Mouse (Mus musculus): ENCODE results near the gene Txnrd2. TPM values are rescaled to one million over a fixed set of nuclear protein-coding genes. Genes with fewer than 3 reads are reported as not detected.

Txnrd2 gene
- total and polyA plus RNA-seq, 3 experiments = 14.6 to 24.1 (median 22.0) TPM

GRCm38 (mm10) chr16:18423915-18424265, 2.3 kb upstream of the Txnrd2 start:
- Histone ChIP-seq H3K9ac (ENCODE audit: insufficient read depth, low read depth) (no peak overlapping the region), H3K79me2 (replicated peaks; ENCODE audit: control insufficient read depth, extremely low read depth, insufficient read depth, poor library complexity, severe bottlenecking) (peaks cover 6% of the 10 kb centered on the region), H3K36me3 (replicated peaks in 1 of 2; ENCODE audit: control insufficient read depth in 1 of 2, insufficient read depth in 1 of 2, low read length in 1 of 2) (peaks cover 3 to 54% of the 10 kb centered on the region in 2 experiments), H3K4me1 (ENCODE audit: control insufficient read depth in 1 of 2, insufficient read depth in 2 of 2) (peaks cover 16 to 59% of the 10 kb centered on the region in 2 experiments), H3K27me3 (replicated peaks) (no peaks in the 10 kb centered on the region), H3K9me3 (replicated peaks; ENCODE audit: low read length) (no peaks in the 10 kb centered on the region), H3K27ac (ENCODE audit: insufficient read depth, low read depth) (no peak overlapping the region), H3K4me2 (ENCODE audit: insufficient read depth, low read depth, poor library complexity, severe bottlenecking) (peak overlapping the region; percentile 14; the same call in 1 of the 2 replicates), H3K4me3 (replicated peaks in 1 of 3; ENCODE audit: low read depth in 2 of 3, low read length in 2 of 3, poor library complexity in 1 of 3) (no peak overlapping the region)
- dilution Hi-C loops (cut with MboI; ENCODE audit: extremely low pct_ligation_motif_present, extremely low pct_unique_long_range_greater_than_20kb, low sequenced_read_pairs) (no loop called here), in situ Hi-C loops (cut with MboI; ENCODE audit: low pct_ligation_motif_present, low pct_unique_long_range_greater_than_20kb, low sequenced_read_pairs) (no loop called here)
- DNase-seq (ENCODE audit: extremely low read depth) = no peak
- TF ChIP-seq NRF1 (IDR thresholded peaks at IDR 0.05; ENCODE audit: low read depth, low read length) (no peak), CTCF (conservative IDR thresholded peaks at IDR 0.05 in 1 of 2, IDR thresholded peaks at IDR 0.05 in 1 of 2; ENCODE audit: low read depth in 2 of 2, low read length in 2 of 2) (no peak), ZKSCAN1 (IDR thresholded peaks at IDR 0.05; ENCODE audit: borderline replicate concordance, low read depth, low read length) (no peak), IRF4 (IDR thresholded peaks at IDR 0.05; ENCODE audit: low read depth, low read length) (no peak), BHLHE40 (IDR thresholded peaks at IDR 0.05; ENCODE audit: low read depth, low read length) (no peak)

GRCm38 (mm10) chr16:18424364-18425045, 1.7 kb upstream of the Txnrd2 start:
- peak; percentile 61 for DNase-seq (ENCODE audit: extremely low read depth)
- Histone ChIP-seq H3K4me1 (ENCODE audit: control insufficient read depth in 1 of 2, insufficient read depth in 2 of 2) (peaks cover 16 to 57% of the 10 kb centered on the region in 2 experiments), H3K79me2 (replicated peaks; ENCODE audit: control insufficient read depth, extremely low read depth, insufficient read depth, poor library complexity, severe bottlenecking) (peaks cover 6% of the 10 kb centered on the region), H3K36me3 (replicated peaks in 1 of 2; ENCODE audit: control insufficient read depth in 1 of 2, insufficient read depth in 1 of 2, low read length in 1 of 2) (peaks cover 3 to 53% of the 10 kb centered on the region in 2 experiments), H3K27ac (ENCODE audit: insufficient read depth, low read depth) (no peak overlapping the region), H3K9me3 (replicated peaks; ENCODE audit: low read length) (no peaks in the 10 kb centered on the region), H3K4me3 (replicated peaks in 1 of 3; ENCODE audit: low read depth in 2 of 3, low read length in 2 of 3, poor library complexity in 1 of 3) (peak overlapping the region; percentile 14 to 78 (median 23)), H3K4me2 (ENCODE audit: insufficient read depth, low read depth, poor library complexity, severe bottlenecking) (peak overlapping the region; percentile 82), H3K27me3 (replicated peaks) (no peaks in the 10 kb centered on the region), H3K9ac (ENCODE audit: insufficient read depth, low read depth) (peak overlapping the region; percentile 84)
- in situ Hi-C loops (cut with MboI; ENCODE audit: low pct_ligation_motif_present, low pct_unique_long_range_greater_than_20kb, low sequenced_read_pairs) = no loop called here
- dilution Hi-C loops (cut with MboI; ENCODE audit: extremely low pct_ligation_motif_present, extremely low pct_unique_long_range_greater_than_20kb, low sequenced_read_pairs) = no loop called here
- TF ChIP-seq USF1 (IDR thresholded peaks at IDR 0.05; ENCODE audit: low read depth, low read length) (no peak), USF2 (conservative IDR thresholded peaks at IDR 0.05; ENCODE audit: low read depth, low read length) (no peak), BHLHE40 (IDR thresholded peaks at IDR 0.05; ENCODE audit: low read depth, low read length) (peak; percentile 74), E2F4 (IDR thresholded peaks at IDR 0.05; ENCODE audit: insufficient replicate concordance, low read depth, low read length) (no peak), ZNF384 (IDR thresholded peaks at IDR 0.05; ENCODE audit: low read depth, low read length) (no peak), MXI1 (IDR thresholded peaks at IDR 0.05; ENCODE audit: low read depth, low read length) (peak; percentile 72; the same call in 1 of the 2 replicates), JUND (conservative IDR thresholded peaks at IDR 0.05; ENCODE audit: low read depth, low read length) (no peak), CTCF (conservative IDR thresholded peaks at IDR 0.05 in 1 of 2, IDR thresholded peaks at IDR 0.05 in 1 of 2; ENCODE audit: low read depth in 2 of 2, low read length in 2 of 2) (no peak), SMC3 (IDR thresholded peaks at IDR 0.05; ENCODE audit: low read depth, low read length) (no peak), MAZ (IDR thresholded peaks at IDR 0.05; ENCODE audit: low read depth, low read length) (no peak), NELFE (IDR thresholded peaks at IDR 0.05; ENCODE audit: low read depth, low read length) (0 out of 2 replicates have a peak, but pooled peaks have one; percentile 25), CHD1 (IDR thresholded peaks at IDR 0.05; ENCODE audit: low read depth, low read length) (no peak), GABPA (IDR thresholded peaks at IDR 0.05; ENCODE audit: insufficient replicate concordance, low read depth, low read length) (no peak), EP300 (IDR thresholded peaks at IDR 0.05; ENCODE audit: low read length) (no peak), TCF12 (IDR thresholded peaks at IDR 0.05; ENCODE audit: low read depth, low read length) (peak; percentile 30; the same call in 1 of the 2 replicates), ZMIZ1 (IDR thresholded peaks at IDR 0.05; ENCODE audit: low read depth, low read length) (no peak), RCOR1 (conservative IDR thresholded peaks at IDR 0.05; ENCODE audit: low read depth, low read length) (no peak), HCFC1 (IDR thresholded peaks at IDR 0.05; ENCODE audit: low read depth, low read length) (0 out of 2 replicates have a peak, but pooled peaks have one; percentile 13), MAFK (IDR thresholded peaks at IDR 0.05; ENCODE audit: insufficient replicate concordance, low read length) (no peak), MYC (IDR thresholded peaks at IDR 0.05; ENCODE audit: low read depth, low read length) (peak; percentile 83), ZC3H11A (IDR thresholded peaks at IDR 0.05; ENCODE audit: low read depth, low read length) (no peak), POLR2AphosphoS2 (IDR thresholded peaks at IDR 0.05; ENCODE audit: low read depth, low read length) (no peak), NRF1 (IDR thresholded peaks at IDR 0.05; ENCODE audit: low read depth, low read length) (no peak), TBP (conservative IDR thresholded peaks at IDR 0.05; ENCODE audit: low read depth, low read length) (no peak), KAT2A (IDR thresholded peaks at IDR 0.05; ENCODE audit: insufficient replicate concordance, low read length) (no peak), MAX (IDR thresholded peaks at IDR 0.05; ENCODE audit: low read length) (peak; percentile 81), IRF4 (IDR thresholded peaks at IDR 0.05; ENCODE audit: low read depth, low read length) (0 out of 2 replicates have a peak, but pooled peaks have one; percentile 12), ETS1 (conservative IDR thresholded peaks at IDR 0.05; ENCODE audit: low read depth, low read length) (peak; percentile 29; the same call in 1 of the 2 replicates), RAD21 (IDR thresholded peaks at IDR 0.05; ENCODE audit: low read depth, low read length) (no peak)
